Mouse (Mus musculus) granulocyte monocyte progenitor cell, adult 5-6 weeks (primary cell): ENCODE measurements around the gene Pum1. TPM values are rescaled to one million over a fixed set of nuclear protein-coding genes. Genes with fewer than 3 reads are reported as not detected.

Experiments
- ATAC-seq: replicated peaks from 2 replicates; pipeline ENCODE4 v1.8.0; 2016; ENCODE audit warnings: mild to moderate bottlenecking, moderate TSS enrichment, inconsistent platforms; ENCODE audit not compliant: poor library complexity, severe bottlenecking
- total RNA-seq, 2 experiments: library from RNA; stranded (forward) in 1 of 2; stranded (reverse) in 1 of 2; fragments of 200-712, 200-1000 nt in 1 of 2; fragments of >200 nt in 1 of 2; fragmentation: Nextera tagmentation in 1 of 2; gene quantifications; 2 replicates each; pipeline ENCODE4 v1.2.3; 2014 to 2017

The Pum1 gene
- total RNA-seq, 2 experiments from 2014 or later: 43.3 to 46.9 TPM

GRCm38 (mm10) chr4:130715623-130716022 is 52.5 kb downstream of the Pum1 start:
- ATAC-seq: no peak

DNA sequence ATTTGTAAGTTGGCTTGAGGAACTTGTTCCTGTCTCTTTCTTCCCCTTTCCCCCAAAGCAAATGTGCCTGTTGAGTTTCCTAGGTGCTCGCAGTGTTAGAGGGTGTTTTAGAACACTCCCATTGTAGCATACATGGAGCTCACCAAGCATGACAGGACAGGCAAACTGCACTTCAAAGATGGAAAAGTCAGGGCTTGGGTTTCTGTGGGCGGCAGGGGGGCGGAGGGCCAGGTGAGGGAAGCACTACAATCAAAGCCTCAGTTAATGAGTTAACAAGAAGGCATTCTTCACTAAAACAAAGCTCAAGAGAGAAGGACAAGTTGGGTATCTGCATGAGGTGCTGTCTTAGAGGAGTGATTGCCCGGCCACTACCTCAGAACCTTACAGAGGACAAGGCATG is 56.2 kb downstream of the Pum1 start:
- no peak for ATAC-seq

- no peak for ATAC-seq
Observed at GRCm38 (mm10) chr4:130722607-130723006, 59.5 kb downstream of the Pum1 start.

- no peak for ATAC-seq
Observed at GRCm38 (mm10) chr4:130726118-130726517, 63.0 kb downstream of the Pum1 start.

GRCm38 (mm10) chr4:130735957-130736356 is 72.8 kb downstream of the Pum1 start:
- ATAC-seq: no peak

DNA sequence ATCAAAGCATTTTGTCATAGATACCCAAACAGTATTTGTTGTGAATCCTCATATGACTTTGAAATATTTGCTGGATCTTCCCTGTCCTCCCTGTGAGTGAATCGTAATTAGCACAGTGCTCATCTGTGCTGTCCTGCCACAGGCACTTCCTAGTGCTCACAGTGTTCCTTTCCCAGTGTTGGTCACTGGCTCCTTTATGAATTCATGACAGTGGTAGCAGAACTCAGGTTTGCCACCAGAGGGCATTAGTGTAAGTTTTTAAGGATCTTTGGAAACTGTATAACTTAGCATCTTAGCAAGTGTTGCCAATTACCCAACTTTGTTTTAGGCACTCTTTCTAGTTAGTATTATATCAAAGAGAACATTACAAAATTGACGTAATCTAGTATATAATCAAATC is 75.4 kb downstream of the Pum1 start:
- ATAC-seq: peak; percentile 71

DNA sequence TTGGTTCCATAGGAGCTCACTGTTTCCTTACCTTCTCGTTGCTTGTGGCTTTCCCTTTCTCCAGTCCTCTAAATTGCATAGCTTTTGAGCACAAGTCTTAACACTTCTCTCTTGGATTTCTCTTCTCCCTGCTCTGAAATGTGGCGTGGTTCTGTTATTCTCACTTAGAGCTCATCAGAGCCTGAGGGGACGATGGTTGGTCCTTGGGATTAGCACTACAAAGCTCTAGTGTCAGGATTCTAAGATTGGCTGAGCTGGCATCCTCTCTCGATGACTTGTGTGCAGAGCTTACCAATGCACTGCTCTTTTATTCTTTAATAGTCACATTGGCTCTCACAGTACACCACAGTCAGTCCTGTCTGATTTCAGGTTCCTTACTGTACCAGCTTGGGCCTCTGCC is 80.9 kb downstream of the Pum1 start:
- no peak for ATAC-seq

- no peak for ATAC-seq
Observed at GRCm38 (mm10) chr4:130745561-130746306, 82.6 kb downstream of the Pum1 start.

DNA sequence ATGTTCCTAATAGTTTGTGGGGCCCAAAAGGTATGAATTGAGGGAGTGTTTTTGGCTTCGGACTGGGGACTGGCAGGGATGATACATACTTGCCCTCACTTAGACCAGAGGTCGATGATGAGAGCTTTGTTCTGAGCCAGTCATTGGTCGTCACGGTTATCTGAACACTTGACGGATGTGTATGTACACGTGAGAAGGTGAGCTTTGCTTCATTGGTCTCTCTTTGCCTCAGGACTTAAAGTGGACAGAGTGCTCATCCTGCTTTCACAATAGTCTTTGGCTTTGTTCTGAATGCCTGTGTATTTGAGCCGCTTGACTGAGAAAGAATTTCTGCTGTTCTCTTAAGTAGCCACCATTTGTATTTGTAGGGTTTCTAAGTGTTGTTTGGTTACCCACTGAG is 86.4 kb downstream of the Pum1 start:
- no peak for ATAC-seq

- ATAC-seq: no peak
Observed at GRCm38 (mm10) chr4:130751966-130752365, 88.8 kb downstream of the Pum1 start.

DNA sequence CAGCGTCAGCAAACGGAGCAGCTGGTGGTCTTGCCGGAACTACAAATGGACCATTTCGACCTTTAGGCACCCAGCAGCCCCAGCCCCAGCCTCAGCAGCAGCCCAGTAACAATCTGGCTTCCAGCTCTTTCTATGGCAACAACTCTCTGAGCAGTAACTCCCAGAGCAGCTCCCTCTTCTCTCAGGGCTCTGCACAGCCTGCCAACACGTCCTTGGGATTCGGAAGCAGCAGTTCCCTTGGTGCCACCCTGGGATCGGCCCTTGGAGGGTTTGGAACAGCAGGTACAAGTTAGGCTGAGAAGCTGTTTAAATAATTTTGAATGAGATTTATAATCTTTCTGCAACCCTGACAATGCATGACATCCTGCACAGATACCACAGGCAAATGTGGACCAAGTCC is 89.5 kb downstream of the Pum1 start:
- no peak for ATAC-seq

- ATAC-seq: no peak
Observed at GRCm38 (mm10) chr4:130753755-130754154, 90.6 kb downstream of the Pum1 start.

DNA sequence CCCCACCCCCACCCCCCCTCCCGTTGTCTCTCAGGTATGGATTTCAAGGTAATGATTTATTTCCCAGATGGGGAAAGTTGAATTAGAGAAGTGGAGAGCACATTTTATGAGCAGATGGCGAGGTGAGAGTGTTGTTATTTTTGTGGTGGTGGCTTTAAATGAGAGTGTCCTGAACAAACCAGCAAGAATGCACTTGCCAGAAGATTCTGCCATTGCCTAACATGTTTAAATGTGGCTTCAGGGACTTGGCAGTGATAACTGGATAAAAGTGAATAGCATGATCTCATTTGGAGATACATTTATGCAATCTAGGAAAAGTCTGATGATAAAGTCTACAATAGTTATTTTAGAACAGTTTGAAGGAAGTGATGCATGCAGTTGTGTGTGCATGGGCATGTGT is 91.7 kb downstream of the Pum1 start:
- ATAC-seq: no peak

DNA sequence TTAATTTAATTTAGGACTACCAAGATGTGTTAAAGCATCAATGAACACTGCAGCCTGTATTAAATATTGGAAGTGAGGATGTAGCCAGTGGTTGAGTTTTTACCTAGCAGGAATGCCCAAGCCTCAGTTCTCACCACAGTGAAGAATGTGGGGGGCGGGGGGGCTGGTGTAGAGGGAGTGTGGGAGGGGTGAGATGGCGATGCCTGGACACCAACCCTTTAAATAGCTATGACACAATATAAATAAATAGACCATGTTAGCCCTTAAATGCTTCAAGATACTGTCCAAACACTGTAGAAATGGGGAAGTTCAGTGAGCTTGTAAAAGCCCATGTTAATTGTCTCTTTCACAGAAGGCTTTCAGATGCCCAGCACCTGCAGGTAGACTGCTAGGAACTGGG is 96.8 kb downstream of the Pum1 start:
- ATAC-seq: no peak

- no peak for ATAC-seq
Observed at GRCm38 (mm10) chr4:130761809-130762208, 98.7 kb downstream of the Pum1 start.

DNA sequence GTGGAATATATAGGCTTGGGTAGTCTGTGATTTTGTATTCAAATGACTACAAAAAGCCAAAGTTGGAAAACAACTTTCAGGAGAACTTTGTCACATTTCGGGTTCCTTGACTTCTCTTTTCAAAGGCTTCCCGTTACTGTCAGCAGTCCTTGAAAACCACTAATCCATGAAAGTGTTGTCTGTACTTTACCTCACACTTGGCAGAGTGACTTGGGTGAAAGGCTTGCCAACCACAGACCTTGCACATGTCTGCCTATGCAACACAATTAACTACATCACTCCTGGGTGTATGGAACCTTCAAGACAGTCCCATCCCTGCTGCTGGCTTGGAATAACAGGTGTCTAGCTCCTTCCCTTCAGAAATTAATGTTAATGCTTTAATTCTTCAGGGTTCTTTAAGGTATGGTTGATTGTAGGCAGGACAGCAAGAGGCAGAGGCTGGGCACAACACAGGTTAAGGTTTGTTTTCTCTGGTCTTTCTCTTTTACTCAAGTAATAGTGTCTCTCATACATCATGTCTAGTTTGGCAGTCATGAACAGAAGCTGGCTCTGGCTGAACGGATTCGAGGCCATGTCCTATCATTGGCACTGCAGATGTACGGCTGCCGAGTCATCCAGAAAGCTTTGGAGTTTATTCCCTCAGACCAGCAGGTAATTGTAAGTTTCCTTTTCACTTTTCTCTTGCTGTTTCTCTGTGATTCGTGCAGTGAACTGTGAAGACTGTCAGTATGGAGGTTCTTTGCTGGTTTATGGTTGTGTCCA is 102.5 kb downstream of the Pum1 start:
- ATAC-seq: no peak

- no peak for ATAC-seq
Observed at GRCm38 (mm10) chr4:130766387-130766786, 103.3 kb downstream of the Pum1 start.

DNA sequence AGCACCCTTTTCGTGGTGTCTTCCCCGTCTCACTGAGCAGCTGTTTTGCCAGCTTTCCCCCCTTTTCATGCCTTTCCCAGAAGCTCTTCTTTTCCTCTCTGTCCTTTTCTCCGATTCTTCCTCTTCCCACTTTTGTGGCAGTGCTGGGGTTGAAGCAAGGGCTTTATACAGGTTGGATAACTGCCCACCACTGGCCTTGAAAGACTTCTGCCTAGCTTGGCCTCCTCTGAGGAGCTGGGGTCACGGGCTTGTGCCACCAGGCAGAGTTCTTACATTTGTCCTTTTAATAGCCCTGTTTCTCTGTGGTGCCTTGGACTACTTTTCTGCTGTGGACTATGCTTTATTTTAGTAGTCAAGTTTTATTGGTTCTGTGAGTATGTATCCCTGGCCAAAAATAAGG is 103.8 kb downstream of the Pum1 start:
- ATAC-seq: no peak

- ATAC-seq: no peak
Observed at GRCm38 (mm10) chr4:130773899-130774298, 110.8 kb downstream of the Pum1 start.

- no peak for ATAC-seq
Observed at GRCm38 (mm10) chr4:130774822-130775221, 111.7 kb downstream of the Pum1 start.

GRCm38 (mm10) chr4:130777647-130778046 is 114.5 kb downstream of the Pum1 start:
- no peak for ATAC-seq

DNA sequence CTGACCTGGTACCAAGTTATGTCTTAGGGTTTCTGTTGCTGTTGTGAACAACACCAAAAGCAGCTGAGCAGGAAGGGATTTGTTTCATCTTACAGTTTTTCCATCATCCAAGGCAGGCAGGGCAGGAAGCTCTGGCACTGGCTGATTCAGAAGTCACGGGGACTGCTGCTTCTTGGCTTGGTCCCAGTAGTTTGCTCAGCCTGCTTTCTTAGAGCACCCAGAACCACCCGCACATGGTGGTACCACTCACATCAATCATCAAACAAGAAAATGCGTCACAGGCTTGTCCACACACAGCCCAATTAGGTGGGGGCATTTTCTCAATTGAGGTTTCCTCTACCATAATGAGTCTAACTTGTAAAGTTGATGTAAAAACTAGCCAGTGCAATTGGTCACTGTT is 115.9 kb downstream of the Pum1 start:
- ATAC-seq: no peak
